Mouse (Mus musculus): ENCODE results near the gene Olfr1076.
"Not testable (repeated sequence)": the region's sequence is repeated elsewhere in the genome, so short reads cannot be mapped to it uniquely, and the experiment has no call there.

The Olfr1076 gene

GRCm38 (mm10) chr2:86508161-86508560 lies at the start of gene Olfr1076:
Olfr1076 (plus strand) TSS chr2:86508461.
- no peak for DNase-seq (ENCODE audit: low read depth)

- no peak for DNase-seq (ENCODE audit: low read depth)
These were observed 47.8 kb upstream of the Olfr1076 start for GRCm38 (mm10) chr2:86460434-86460833.

GRCm38 (mm10) chr2:86464442-86465109 lies 43.7 kb upstream of the Olfr1076 start:
- DNase-seq (ENCODE audit: low read depth), result no peak

GRCm38 (mm10) chr2:86487286-86487685 lies 21.0 kb upstream of the Olfr1076 start, which contains the start of gene Olfr228:
Olfr228 (minus strand) TSS chr2:86487386.
- DNase-seq (ENCODE audit: low read depth), result no peak

GRCm38 (mm10) chr2:86530991-86531390 lies 22.7 kb downstream of the Olfr1076 start:
- DNase-seq (ENCODE audit: low read depth), result no peak

GRCm38 (mm10) chr2:86542380-86542779 lies 34.1 kb downstream of the Olfr1076 start, which contains the start of gene Olfr1079:
Olfr1079 (minus strand) TSS chr2:86542480.
- DNase-seq (ENCODE audit: low read depth), result no peak

GRCm38 (mm10) chr2:86558135-86558534 lies 49.9 kb downstream of the Olfr1076 start, which contains the start of gene Olfr1080:
Olfr1080 (minus strand) TSS chr2:86558235.
- DNase-seq (ENCODE audit: low read depth), result not testable (repeated sequence)
